Mouse (Mus musculus) stomach, embryonic 15.5 days (tissue): ENCODE data around the gene Kat14. TPM values are rescaled to one million over a fixed set of nuclear protein-coding genes. Genes with fewer than 3 reads are reported as not detected.
"Not testable (repeated sequence)": the region's sequence is repeated elsewhere in the genome, so short reads cannot be mapped to it uniquely, and the experiment has no call there.

Experiments used
- ATAC-seq: fragments of 200-750 bp; cut with Nextera tagmentation; 2 replicates; pipeline ENCODE4 v1.8.0; 2017; ENCODE audit warnings: low read depth, moderate number of reproducible peaks, moderate TSS enrichment; ENCODE audit not compliant: insufficient read depth, low FRiP score
- H3K27ac ChIP-seq: fragments of 300-500 bp; sonication (generic); 2 replicates; pipeline ENCODE4 v1.5.1; 2015; ENCODE audit warnings: mild to moderate bottlenecking, inconsistent platforms
- H3K27me3 ChIP-seq: fragments of 300-500 bp; sonication (generic); replicated peaks from 2 replicates; pipeline ENCODE4 v1.6.1; 2015; ENCODE audit warnings: inconsistent platforms
- H3K36me3 ChIP-seq: fragments of 300-500 bp; sonication (generic); 2 replicates; pipeline ENCODE4 v1.6.1; 2015; ENCODE audit warnings: inconsistent platforms
- H3K4me1 ChIP-seq: fragments of 300-500 bp; sonication (generic); 2 replicates; pipeline ENCODE4 v1.6.1; 2015; ENCODE audit warnings: inconsistent platforms
- H3K4me2 ChIP-seq: fragments of 300-500 bp; sonication (generic); 2 replicates; pipeline ENCODE4 v1.6.1; 2015; ENCODE audit warnings: mild to moderate bottlenecking, inconsistent platforms
- H3K4me3 ChIP-seq: fragments of 300-500 bp; sonication (generic); replicated peaks from 2 replicates; pipeline ENCODE4 v1.5.1; 2015; ENCODE audit warnings: inconsistent platforms
- H3K9ac ChIP-seq: fragments of 300-500 bp; sonication (generic); 2 replicates; pipeline ENCODE4 v1.6.1; 2015; ENCODE audit warnings: inconsistent platforms
- H3K9me3 ChIP-seq: fragments of 300-500 bp; sonication (generic); 2 replicates; pipeline ENCODE4 v1.6.1; 2016; ENCODE audit warnings: inconsistent platforms
- WGBS: fragments of 180-500 bp; shearing (Covaris S2); methylation state at CpG from one replicate; pipeline ENCODE4 v1.1.7; 2015; 5-methylcytosine and 5-hydroxymethylcytosine counted together
- polyA plus RNA-seq: library from polyadenylated mRNA; unstranded; fragments of >200 nt; fragmentation: Nextera tagmentation; extraction: Ambion mirVana; gene quantifications from 2 replicates; pipeline ENCODE4 v1.2.1, GENCODE M21; 2015

The Kat14 gene
- polyA plus RNA-seq, 1 experiment from 2014 or later, result 40.5 TPM

- H3K9me3 ChIP-seq, H3K36me3 ChIP-seq, H3K4me2 ChIP-seq, H3K9ac ChIP-seq, H3K4me3 ChIP-seq, H3K4me1 ChIP-seq, ATAC-seq, H3K27ac ChIP-seq, H3K27me3 ChIP-seq: not testable (repeated sequence)
- WGBS, result 70% methylated on average over 6 of the region's 6 CpGs
These were observed 30.6 kb upstream of the Kat14 start for GRCm38 (mm10) chr2:144338149-144338548.

GRCm38 (mm10) chr2:144343158-144343557 lies 25.6 kb upstream of the Kat14 start:
- no peaks in the 10 kb centered on the region for H3K4me1 ChIP-seq
- H3K36me3 ChIP-seq, result no peaks in the 10 kb centered on the region
- no peaks in the 10 kb centered on the region for H3K27me3 ChIP-seq
- 61% methylated on average over 4 of the region's 4 CpGs for WGBS
- H3K4me3 ChIP-seq, result no peak overlapping the region
- no peak overlapping the region for H3K9ac ChIP-seq
- H3K9me3 ChIP-seq, result no peaks in the 10 kb centered on the region
- H3K4me2 ChIP-seq, result no peak overlapping the region
- ATAC-seq, result no peak
- no peak overlapping the region for H3K27ac ChIP-seq

- ATAC-seq, result no peak
- Histone ChIP-seq H3K4me3 (no peak overlapping the region), H3K27me3 (no peaks in the 10 kb centered on the region), H3K27ac (no peak overlapping the region), H3K4me1 (no peaks in the 10 kb centered on the region), H3K9ac (no peak overlapping the region), H3K9me3 (no peaks in the 10 kb centered on the region), H3K4me2 (no peak overlapping the region), H3K36me3 (no peaks in the 10 kb centered on the region)
- WGBS, result 72% methylated on average over 3 of the region's 3 CpGs
These were observed 20.3 kb upstream of the Kat14 start for GRCm38 (mm10) chr2:144348525-144348924.

DNA sequence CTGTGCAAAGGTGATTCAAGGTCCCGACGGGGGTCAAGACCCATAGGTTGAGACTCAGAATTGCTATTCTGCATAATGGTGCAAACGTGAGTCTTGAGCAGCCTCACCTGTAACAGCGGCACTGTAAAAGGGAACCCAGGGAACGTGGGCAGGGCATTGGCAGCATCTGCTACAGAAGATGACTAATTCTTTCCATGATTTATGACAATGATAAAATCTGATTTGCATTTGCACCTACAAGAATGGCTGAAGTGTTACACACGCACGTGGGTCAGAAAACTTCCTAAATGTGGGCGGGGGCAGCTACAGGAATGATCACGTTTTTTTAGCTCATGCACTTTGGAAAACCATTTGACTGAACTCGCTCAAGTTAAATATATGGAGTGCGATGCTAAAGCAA lies 15.9 kb upstream of the Kat14 start:
- ATAC-seq, result no peak
- whole genome bisulfite sequencing, result 82% methylated on average over 11 of the region's 11 CpGs
- H3K36me3 ChIP-seq, result no peaks in the 10 kb centered on the region
- no peak overlapping the region for H3K9ac ChIP-seq
- H3K4me2 ChIP-seq, result no peak overlapping the region
- H3K4me1 ChIP-seq, result no peaks in the 10 kb centered on the region
- no peak overlapping the region for H3K4me3 ChIP-seq
- H3K9me3 ChIP-seq, result no peaks in the 10 kb centered on the region
- no peaks in the 10 kb centered on the region for H3K27me3 ChIP-seq
- no peak overlapping the region for H3K27ac ChIP-seq

GRCm38 (mm10) chr2:144369020-144369421 lies 238 bp downstream of the Kat14 start:
- H3K36me3 ChIP-seq, result peaks cover 8% of the 10 kb centered on the region; the same call in 1 of the 2 replicates
- no peaks in the 10 kb centered on the region for H3K9me3 ChIP-seq
- peak overlapping the region; percentile 86 for H3K4me3 ChIP-seq
- peak overlapping the region; percentile 96 for H3K27ac ChIP-seq
- H3K27me3 ChIP-seq, result no peaks in the 10 kb centered on the region
- ATAC-seq, result peak; percentile 81
- H3K9ac ChIP-seq, result peak overlapping the region; percentile 78
- WGBS, result under 1% methylated on average over 36 of the region's 43 CpGs
- peak overlapping the region; percentile 58 for H3K4me2 ChIP-seq
- no peaks in the 10 kb centered on the region for H3K4me1 ChIP-seq

GRCm38 (mm10) chr2:144369511-144369910 lies 728 bp downstream of the Kat14 start:
- Histone ChIP-seq H3K9ac (peak overlapping the region; percentile 78), H3K4me2 (peak overlapping the region; percentile 58), H3K36me3 (peaks cover 9% of the 10 kb centered on the region), H3K4me3 (peak overlapping the region; percentile 86), H3K27ac (peak overlapping the region; percentile 96), H3K9me3 (no peaks in the 10 kb centered on the region), H3K27me3 (no peaks in the 10 kb centered on the region), H3K4me1 (no peaks in the 10 kb centered on the region)
- WGBS, result 2% methylated on average over 12 of the region's 12 CpGs
- ATAC-seq, result no peak

DNA sequence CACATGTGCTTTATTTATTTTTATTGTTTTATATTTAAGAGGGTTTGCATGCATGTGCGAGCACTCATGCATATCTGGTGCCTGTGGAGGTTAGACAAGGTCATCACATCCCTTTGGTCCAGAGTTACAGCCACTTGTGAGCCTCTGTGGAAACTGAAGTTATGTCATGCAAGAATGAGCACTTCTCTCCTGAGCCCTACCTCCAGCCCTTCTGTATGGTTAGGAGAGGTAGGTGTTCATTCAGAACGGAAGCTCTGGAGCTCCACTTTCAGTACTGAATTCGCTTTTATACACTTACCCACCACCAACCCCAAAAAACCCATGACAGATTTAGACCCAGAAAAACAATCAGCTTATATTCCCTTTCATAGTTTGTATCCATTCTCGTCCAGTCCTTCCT lies 2.8 kb downstream of the Kat14 start:
- WGBS, result 92% methylated on average over 4 of the region's 4 CpGs
- Histone ChIP-seq H3K4me1 (no peaks in the 10 kb centered on the region), H3K27me3 (no peaks in the 10 kb centered on the region), H3K4me2 (no peak overlapping the region), H3K36me3 (peaks cover 19% of the 10 kb centered on the region), H3K4me3 (no peak overlapping the region), H3K9me3 (no peaks in the 10 kb centered on the region), H3K9ac (no peak overlapping the region), H3K27ac (no peak overlapping the region)
- no peak for ATAC-seq

DNA sequence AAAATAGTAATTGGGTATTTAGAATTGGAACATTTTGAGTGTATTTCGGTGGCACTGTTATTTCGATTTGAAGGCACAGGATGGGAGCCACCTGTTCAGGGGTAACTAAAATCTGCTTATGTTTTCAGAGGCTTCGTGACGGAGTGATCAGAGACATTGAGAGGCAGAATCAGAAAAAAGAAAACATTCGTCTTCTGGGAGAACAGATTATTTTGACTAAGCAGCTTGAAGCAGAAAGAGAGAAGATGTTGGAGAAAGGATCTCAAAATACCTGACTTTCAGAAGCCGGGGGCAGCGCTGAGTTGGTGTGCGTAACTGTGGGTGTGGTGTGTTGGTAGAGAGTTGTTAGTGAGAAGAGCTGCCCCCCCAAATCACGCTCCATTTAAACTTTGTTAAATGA lies 4.3 kb downstream of the Kat14 start:
- 82% methylated on average over 9 of the region's 9 CpGs for WGBS
- Histone ChIP-seq H3K4me2 (no peak overlapping the region), H3K9ac (no peak overlapping the region), H3K27ac (no peak overlapping the region), H3K27me3 (no peaks in the 10 kb centered on the region), H3K9me3 (no peaks in the 10 kb centered on the region), H3K4me3 (no peak overlapping the region), H3K36me3 (peaks cover 24% of the 10 kb centered on the region), H3K4me1 (no peaks in the 10 kb centered on the region)
- no peak for ATAC-seq

DNA sequence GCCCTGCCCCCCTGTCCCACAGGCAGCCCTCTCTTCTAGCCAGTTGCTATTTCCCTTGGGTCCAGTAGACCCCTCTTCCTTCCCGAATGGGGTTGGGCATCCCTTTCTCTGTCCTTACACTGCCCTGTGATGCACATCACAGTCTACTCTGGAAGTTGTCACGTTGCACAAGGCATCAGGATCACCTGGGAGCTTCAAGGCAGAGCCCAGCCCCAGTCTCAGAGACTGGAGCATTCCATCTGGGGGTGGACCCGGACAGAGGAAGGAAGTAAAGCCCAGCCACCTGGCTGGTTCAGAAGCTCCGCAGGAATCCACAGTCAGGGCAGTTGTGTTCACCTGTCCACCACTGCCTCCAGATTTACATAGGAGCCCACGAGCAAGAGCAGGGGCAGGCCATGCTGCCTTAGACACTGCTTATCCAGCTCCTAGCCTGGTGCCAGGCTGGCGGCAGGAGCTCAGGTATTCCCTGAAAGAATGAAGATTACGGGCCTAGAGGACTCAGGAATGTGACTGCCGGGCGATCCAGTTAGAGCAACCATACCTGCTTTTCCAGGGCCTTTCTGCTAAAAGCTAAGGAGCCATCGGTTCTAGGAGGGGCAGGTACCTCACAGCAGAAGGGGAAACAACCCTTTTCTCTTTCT lies 6.4 kb downstream of the Kat14 start:
- 80% methylated on average over 10 of the region's 10 CpGs for WGBS
- peaks cover 35% of the 10 kb centered on the region for H3K36me3 ChIP-seq
- no peak overlapping the region for H3K27ac ChIP-seq

DNA sequence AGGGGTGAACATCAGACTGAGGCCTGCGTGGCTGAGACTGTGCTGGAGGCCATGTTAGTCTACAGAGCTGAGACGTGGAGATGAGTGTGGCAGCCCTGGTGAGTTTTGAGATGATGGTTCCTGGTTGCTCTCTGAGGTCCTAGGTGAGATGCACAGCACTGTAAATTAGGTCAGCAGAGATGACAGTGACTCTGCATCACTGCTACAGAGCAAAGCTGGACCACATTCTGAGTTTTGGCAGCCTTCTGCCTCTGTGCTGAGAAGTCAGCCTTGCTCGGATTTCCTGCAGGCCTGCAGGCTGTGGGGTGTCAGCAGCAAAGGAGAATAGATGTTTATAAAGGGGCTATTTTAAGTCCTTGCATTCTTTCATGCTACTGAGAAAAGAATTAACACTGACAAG lies 12.5 kb downstream of the Kat14 start:
- 0 out of 2 replicates have a peak overlapping the region, but pooled peaks have one; percentile 3 for H3K27ac ChIP-seq
- H3K27me3 ChIP-seq, result no peaks in the 10 kb centered on the region
- H3K4me3 ChIP-seq, result no peak overlapping the region
- H3K9me3 ChIP-seq, result no peaks in the 10 kb centered on the region
- H3K4me1 ChIP-seq, result no peaks in the 10 kb centered on the region
- no peak overlapping the region for H3K4me2 ChIP-seq
- no peak overlapping the region for H3K9ac ChIP-seq
- H3K36me3 ChIP-seq, result peaks cover 35% of the 10 kb centered on the region
- no peak for ATAC-seq
- WGBS, result 74% methylated on average over 3 of the region's 3 CpGs

More for the DNA sequence above, 6.4 kb downstream of the Kat14 start:
- no peak for ATAC-seq
- no peaks in the 10 kb centered on the region for H3K27me3 ChIP-seq
- no peaks in the 10 kb centered on the region for H3K9me3 ChIP-seq
- H3K4me2 ChIP-seq, result no peak overlapping the region
- H3K4me1 ChIP-seq, result no peaks in the 10 kb centered on the region
- H3K4me3 ChIP-seq, result no peak overlapping the region
- no peak overlapping the region for H3K9ac ChIP-seq

DNA sequence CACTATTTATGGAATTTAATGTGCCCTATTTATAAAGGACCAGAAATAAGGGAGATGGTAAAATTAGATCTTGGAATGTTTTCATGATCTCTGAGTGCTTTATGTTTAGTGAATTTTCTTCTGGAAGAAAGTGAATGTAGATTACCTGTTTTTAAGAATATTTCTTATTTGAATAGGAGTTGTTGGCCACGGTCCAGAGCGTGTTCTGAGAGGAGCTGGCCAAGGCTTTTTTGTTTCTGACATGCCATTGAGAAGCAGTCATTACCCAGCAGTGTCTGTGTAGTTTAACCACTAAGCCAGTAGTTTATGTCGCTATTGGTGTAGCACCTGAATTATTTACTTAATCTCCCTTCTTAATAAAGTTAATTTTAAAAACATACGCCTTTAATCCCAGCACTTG lies 13.0 kb downstream of the Kat14 start:
- WGBS, result 84% methylated on average over 4 of the region's 4 CpGs
- H3K9ac ChIP-seq, result no peak overlapping the region
- no peak overlapping the region for H3K4me3 ChIP-seq
- peaks cover 36% of the 10 kb centered on the region for H3K36me3 ChIP-seq
- no peak overlapping the region for H3K27ac ChIP-seq
- no peaks in the 10 kb centered on the region for H3K27me3 ChIP-seq
- H3K4me2 ChIP-seq, result no peak overlapping the region
- no peak for ATAC-seq
- H3K9me3 ChIP-seq, result no peaks in the 10 kb centered on the region
- H3K4me1 ChIP-seq, result no peaks in the 10 kb centered on the region

DNA sequence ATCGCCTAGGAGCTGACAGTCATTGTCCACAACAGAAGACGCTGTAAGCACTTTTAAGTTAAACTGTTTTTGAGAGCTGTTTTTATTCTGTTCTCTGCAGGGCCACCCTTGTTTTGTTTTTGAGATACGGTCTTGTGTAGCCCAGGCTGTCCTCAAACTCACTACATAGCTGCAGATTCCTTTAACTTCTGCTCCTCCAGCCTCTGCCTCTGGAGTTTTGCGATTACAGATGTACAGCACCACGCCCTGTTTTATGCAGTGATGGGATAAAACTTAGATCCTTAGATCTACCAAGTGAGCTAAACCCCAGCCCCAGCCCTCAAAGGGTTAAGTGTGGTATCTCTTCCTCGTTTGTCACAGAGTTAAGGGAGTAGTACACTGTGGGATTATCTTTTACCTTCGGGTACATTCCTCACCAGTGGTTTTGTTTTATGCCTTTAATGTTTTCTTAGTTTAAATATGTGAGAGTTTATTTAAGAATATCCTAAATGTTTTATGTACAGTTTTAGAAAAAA lies 13.9 kb downstream of the Kat14 start:
- WGBS, result 78% methylated on average over 7 of the region's 7 CpGs

DNA sequence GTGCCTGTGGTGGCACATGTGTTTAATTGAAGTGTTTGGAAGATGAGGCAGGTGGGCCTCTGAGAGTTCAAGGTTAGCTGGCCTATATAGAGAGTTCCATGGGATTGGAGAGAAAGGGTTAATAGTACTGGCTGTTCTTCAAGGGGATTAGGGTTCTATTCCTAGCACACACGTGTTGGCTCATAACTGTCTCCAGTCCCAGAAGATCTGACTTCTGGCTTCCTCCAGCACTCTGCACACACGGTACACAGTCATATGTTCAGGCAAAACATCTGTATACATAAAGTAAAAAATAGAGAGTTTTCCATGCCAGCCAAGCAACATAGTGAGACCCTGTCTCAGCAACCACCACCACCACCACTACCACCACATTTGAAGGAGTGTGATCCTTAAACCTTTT lies 17.5 kb downstream of the Kat14 start:
- no peaks in the 10 kb centered on the region for H3K27me3 ChIP-seq
- ATAC-seq, result no peak
- H3K27ac ChIP-seq, result no peak overlapping the region
- WGBS, result 56% methylated on average over 2 of the region's 2 CpGs
- peaks cover 31% of the 10 kb centered on the region for H3K36me3 ChIP-seq
- H3K4me2 ChIP-seq, result no peak overlapping the region
- no peak overlapping the region for H3K4me3 ChIP-seq
- no peaks in the 10 kb centered on the region for H3K4me1 ChIP-seq
- H3K9me3 ChIP-seq, result no peaks in the 10 kb centered on the region
- no peak overlapping the region for H3K9ac ChIP-seq

More for the DNA sequence above, 13.9 kb downstream of the Kat14 start:
- no peak overlapping the region for H3K9ac ChIP-seq
- H3K4me3 ChIP-seq, result no peak overlapping the region
- H3K36me3 ChIP-seq, result peaks cover 31% of the 10 kb centered on the region
- ATAC-seq, result no peak
- no peaks in the 10 kb centered on the region for H3K27me3 ChIP-seq
- no peak overlapping the region for H3K4me2 ChIP-seq
- H3K9me3 ChIP-seq, result no peaks in the 10 kb centered on the region
- H3K4me1 ChIP-seq, result no peaks in the 10 kb centered on the region
- H3K27ac ChIP-seq, result no peak overlapping the region
